Mouse (Mus musculus) cerebellum, adult 2 months (tissue): ENCODE measurements at regions not wholly inside any gene's neighbourhood (a gene's known extent, or its start where the extent isn't known, plus 50 kb on each side); places are given as distances from the start of the nearest gene placed in this dataset.
"Not testable (repeated sequence)": the region's sequence is repeated elsewhere in the genome, so short reads cannot be mapped to it uniquely, and the experiment has no call there.

ENCODE experiments used
- DNase-seq, 2 experiments: peaks; one replicate each; pipeline ENCODE4 v3.0.0; 2021
- H3K27ac ChIP-seq: fragments of 200-500 bp; 2 replicates; pipeline ENCODE4 v1.5.1; 2012; ENCODE audit warnings: low read length, control low read depth, inconsistent platforms; ENCODE audit not compliant: insufficient read depth
- H3K27me3 ChIP-seq: fragments of 200-500 bp; 2 replicates; pipeline ENCODE4 v1.6.1; 2012; ENCODE audit warnings: inconsistent platforms, mild to moderate bottlenecking, low read length, moderate library complexity; ENCODE audit not compliant: control insufficient read depth, insufficient read depth
- H3K4me1 ChIP-seq: fragments of 200-500 bp; 2 replicates; pipeline ENCODE4 v1.6.1; 2011; ENCODE audit warnings: low read length; ENCODE audit not compliant: control insufficient read depth, insufficient read depth
- H3K4me3 ChIP-seq: fragments of 200-500 bp; replicated peaks from 2 replicates; pipeline ENCODE3; 2011; ENCODE audit warnings: mild to moderate bottlenecking, low read depth, low read length, control low read depth; ENCODE audit not compliant: insufficient read depth
- WGBS: fragments of 180-500 bp; shearing (Covaris S2); methylation state at CpG from one replicate; pipeline ENCODE4 v1.1.7; 2018; 5-methylcytosine and 5-hydroxymethylcytosine counted together

GRCm38 (mm10) chrX:33416321-33416720 is 103.1 kb downstream of the Btbd35f12 start:
- not testable (repeated sequence) for H3K4me1 ChIP-seq, H3K27me3 ChIP-seq, H3K4me3 ChIP-seq, H3K27ac ChIP-seq
- 89% methylated on average over 8 of the region's 8 CpGs for WGBS
- peak; percentile 6 to 26 for DNase-seq
